29 mouse cellular contexts compared by ENCODE assay signal in the genomic region with DNA sequence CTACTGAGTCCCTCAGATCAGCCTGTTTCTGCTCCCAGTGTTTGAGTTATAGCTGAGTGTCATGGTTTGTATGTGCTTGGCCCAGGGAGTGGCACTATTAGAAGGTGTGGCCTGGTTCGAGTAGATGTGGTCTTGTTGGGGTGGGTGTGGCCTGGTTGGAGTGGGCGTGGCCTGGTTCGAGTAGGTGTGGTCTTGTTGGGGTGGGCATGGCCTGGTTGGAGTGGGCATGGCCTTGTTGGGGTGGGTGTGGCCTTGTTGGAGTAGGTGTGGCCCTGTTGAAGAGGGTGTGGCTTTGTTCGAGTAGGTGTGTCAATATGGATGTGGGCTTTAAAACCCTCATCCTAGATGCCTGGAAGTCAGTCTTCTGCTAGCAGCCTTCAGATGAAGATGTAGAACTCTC. TPM values are rescaled to one million over a fixed set of nuclear protein-coding genes. Genes with fewer than 3 reads are reported as not detected.
"Had no signal": no experiment of that assay in that cellular context is flagged by ENCODE, and none has a peak within 500 bp of the region (broad histone marks: within the 10 kb centered on the region; RNA-seq: fewer than 3 reads in every experiment).

No protein-coding gene starts in this region.

- H3K9me3 ChIP-seq: heart, embryonic 15.5 days; hindbrain, embryonic 13.5 days; hindbrain, embryonic 15.5 days; kidney, embryonic 15.5 days; limb, embryonic 15.5 days had no signal

- H3K9ac ChIP-seq: heart, embryonic 13.5 days; heart, embryonic 15.5 days; hindbrain, embryonic 13.5 days; hindbrain, embryonic 15.5 days; kidney, embryonic 15.5 days; limb, embryonic 13.5 days; limb, embryonic 15.5 days; liver, embryonic 13.5 days had no signal

- H3K4me3 ChIP-seq: heart, adult 2 months; heart, embryonic 13.5 days; heart, embryonic 15.5 days; hindbrain, embryonic 13.5 days; hindbrain, embryonic 15.5 days; kidney, embryonic 15.5 days; limb, embryonic 13.5 days; limb, embryonic 15.5 days; liver, embryonic 13.5 days had no signal

- ATAC-seq: hindbrain, postnatal 0 days; intestine, embryonic 16.5 days had no signal

- H3K36me3 ChIP-seq: heart, embryonic 13.5 days; heart, embryonic 15.5 days; hindbrain, embryonic 13.5 days; hindbrain, embryonic 15.5 days; kidney, embryonic 15.5 days; limb, embryonic 13.5 days; limb, embryonic 15.5 days; liver, embryonic 13.5 days had no signal

- H3K4me1 ChIP-seq: heart, embryonic 13.5 days; heart, embryonic 15.5 days; limb, embryonic 15.5 days; liver, embryonic 13.5 days had no signal

- H3K4me2 ChIP-seq: heart, embryonic 11.5 days; heart, embryonic 13.5 days; heart, embryonic 15.5 days; hindbrain, embryonic 13.5 days; hindbrain, embryonic 15.5 days; kidney, embryonic 15.5 days; limb, embryonic 13.5 days; limb, embryonic 15.5 days; liver, embryonic 11.5 days; liver, embryonic 13.5 days had no signal

- H3K27me3 ChIP-seq: heart, embryonic 13.5 days; heart, embryonic 15.5 days; hindbrain, embryonic 15.5 days; limb, embryonic 15.5 days; liver, embryonic 13.5 days had no signal

- H3K27ac ChIP-seq: heart, adult 2 months; heart, embryonic 13.5 days; heart, embryonic 15.5 days; hindbrain, embryonic 13.5 days; hindbrain, embryonic 15.5 days; hindbrain, postnatal 0 days; kidney, embryonic 15.5 days; kidney, postnatal 0 days; limb, embryonic 13.5 days; limb, embryonic 15.5 days; liver, embryonic 13.5 days had no signal

- DNase-seq: gastrocnemius, postnatal 14 days; gastrocnemius, postnatal 36 days; heart, adult 11 months; heart, adult 2 months; heart, postnatal 14 days; heart, postnatal 36 days; kidney, adult 11 months; kidney, adult 2 months; kidney, adult 9 months; kidney, postnatal 14 days; kidney, postnatal 36 days; layer of hippocampus, adult 9-11 months; layer of hippocampus, postnatal 36 days; left cerebral cortex, postnatal 4 days; liver, embryonic 13.5 days had no signal

RNA-seq across cellular contexts. Expression of gene Ccdc60, which starts 40.1 kb away (rescaled TPM):
- total RNA-seq: gastrocnemius, adult 18-20 months; gastrocnemius, adult 8-10 months; gastrocnemius, postnatal 14 days; gastrocnemius, postnatal 36 days; heart, adult 2 months; heart, postnatal 14 days; heart, postnatal 36 days had no signal
